Mouse (Mus musculus) olfactory bulb, adult 2 months (tissue): ENCODE measurements around the gene Hsd17b3.

Experiments used
- CTCF ChIP-seq: fragments of 200-500 bp; IDR thresholded peaks from 2 replicates; pipeline ENCODE4 v1.5.1; 2012; ENCODE audit warnings: low read depth, mild to moderate bottlenecking, low read length, moderate library complexity; ENCODE audit not compliant: insufficient read depth
- POLR2A ChIP-seq: fragments of 200-500 bp; IDR thresholded peaks from 2 replicates; pipeline ENCODE4 v1.6.1; 2012; ENCODE audit warnings: mild to moderate bottlenecking, low read depth, low read length, moderate library complexity; ENCODE audit not compliant: insufficient read depth

GRCm38 (mm10) chr13:64093341-64093740 lies 4.3 kb upstream of the Hsd17b3 start:
- TF ChIP-seq CTCF (no peak), POLR2A (no peak)
